Mouse (Mus musculus): ENCODE data around the gene Rpl22. TPM values are rescaled to one million over a fixed set of nuclear protein-coding genes. Genes with fewer than 3 reads are reported as not detected.

The Rpl22 gene
- total RNA-seq, 2 experiments from 2014 or later: 235 to 261 TPM

DNA sequence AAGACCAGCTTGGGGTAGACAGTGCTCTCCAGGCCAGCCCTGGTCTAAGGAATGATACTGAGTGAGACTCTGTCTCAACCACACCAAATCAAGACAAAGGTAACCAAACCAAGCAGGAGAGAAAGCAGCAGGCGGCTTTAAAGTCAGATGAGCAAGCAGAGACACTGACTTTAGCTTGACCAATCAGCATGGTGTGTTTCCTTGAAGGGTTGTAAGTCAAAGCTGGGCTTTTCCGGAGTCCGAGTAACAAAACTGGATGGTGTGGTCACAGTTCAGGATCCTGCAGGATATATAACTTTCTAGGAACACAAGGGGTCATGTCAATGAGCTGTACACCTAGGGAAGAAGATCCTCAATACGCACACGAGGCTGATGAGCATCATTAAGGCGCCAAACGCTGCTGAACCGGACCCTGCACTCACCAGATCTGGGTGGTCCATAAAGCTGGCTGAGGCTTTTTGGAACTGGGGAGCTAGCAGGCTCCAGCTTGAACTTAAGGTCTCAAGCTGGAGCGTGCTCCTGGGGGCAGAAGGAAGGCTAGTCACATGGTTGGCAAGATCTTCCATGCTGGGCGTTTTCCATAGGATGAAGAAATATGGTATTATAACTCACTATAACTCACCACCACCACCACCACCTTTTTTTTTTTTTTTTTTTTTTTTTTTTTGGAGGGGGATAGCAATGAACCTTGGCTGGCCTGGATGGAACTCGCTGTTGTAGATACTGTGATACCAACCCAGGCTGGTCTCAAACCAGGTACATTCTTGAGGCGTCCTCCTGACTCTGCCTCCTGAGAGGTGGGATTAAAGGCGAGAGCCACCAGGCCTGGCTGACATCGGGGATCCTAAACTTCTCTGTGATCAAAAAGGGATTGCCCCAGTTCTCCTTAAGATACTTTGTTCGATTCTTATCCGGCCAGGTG lies 640 bp upstream of the Rpl22 start:
- Histone ChIP-seq H3K4me3 (peak overlapping the region; percentile 99), H3K27ac (peak overlapping the region; percentile 93)
- no peak for TF ChIP-seq CTCF (IDR thresholded peaks at IDR 0.05)
- DNase-seq: peak; percentile 37
- intact Hi-C loops (cut with DNase I): loop anchor here (5.0 kb wide), 2 partner anchors 152 to 167 kb away; partner anchors contain the start of genes Kcnab2 and Nphp4

DNA sequence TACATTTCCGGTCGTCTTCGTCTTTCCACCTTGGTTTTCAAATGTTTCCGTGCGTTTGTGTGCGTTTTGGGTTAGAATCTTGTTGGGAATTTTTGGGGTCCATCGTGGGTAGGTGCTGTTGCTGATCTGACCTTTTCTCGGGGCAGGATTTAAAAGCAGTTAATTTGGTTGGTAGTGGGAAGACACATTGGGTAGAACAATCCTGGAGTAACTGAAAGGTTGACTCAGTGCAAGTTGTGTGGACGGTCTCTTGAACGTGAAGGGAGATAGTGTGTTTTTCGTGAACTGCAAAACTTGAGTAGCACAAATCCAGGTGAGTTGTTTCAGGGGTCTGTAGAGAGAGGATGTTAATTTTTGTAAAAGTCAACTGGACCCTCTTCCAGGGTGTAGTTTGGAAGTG lies 1.0 kb downstream of the Rpl22 start:
- intact Hi-C loops (cut with DNase I): loop anchor here (5.0 kb wide), 2 partner anchors 151 to 166 kb away; partner anchors contain the start of genes Kcnab2 and Nphp4
- peak overlapping the region; percentile 93; the same call in 1 of the 2 replicates for H3K27ac ChIP-seq
- TF ChIP-seq CTCF (IDR thresholded peaks at IDR 0.05): no peak
- DNase-seq: no peak
- peak overlapping the region; percentile 99 for H3K4me3 ChIP-seq

DNA sequence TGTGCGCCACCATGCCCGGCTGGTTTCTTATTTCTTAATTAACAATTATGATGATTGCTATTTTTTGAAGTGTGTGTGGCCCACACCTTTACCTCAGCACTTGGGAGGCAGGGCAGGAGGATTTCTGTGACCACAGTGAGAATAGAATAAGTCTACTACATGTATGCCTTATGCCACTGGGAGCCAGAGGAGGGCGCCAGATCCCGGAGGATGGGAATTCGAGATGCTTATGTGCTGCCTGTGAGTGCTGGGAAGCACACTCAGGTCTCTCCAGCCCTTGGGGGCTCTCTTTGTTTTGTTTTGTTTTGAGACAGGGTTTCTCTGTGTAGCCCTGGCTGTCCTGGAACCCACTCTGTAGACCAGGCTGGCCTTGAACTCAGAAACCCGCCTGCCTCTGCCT lies 3.1 kb downstream of the Rpl22 start:
- TF ChIP-seq CTCF (IDR thresholded peaks at IDR 0.05): peak; percentile 49
- Histone ChIP-seq H3K4me3 (no peak overlapping the region), H3K27ac (no peak overlapping the region)
- intact Hi-C loops (cut with DNase I): loop anchor here (5.0 kb wide), 2 partner anchors 149 to 164 kb away; partner anchors contain the start of genes Kcnab2 and Nphp4
- DNase-seq: peak; percentile 62

DNA sequence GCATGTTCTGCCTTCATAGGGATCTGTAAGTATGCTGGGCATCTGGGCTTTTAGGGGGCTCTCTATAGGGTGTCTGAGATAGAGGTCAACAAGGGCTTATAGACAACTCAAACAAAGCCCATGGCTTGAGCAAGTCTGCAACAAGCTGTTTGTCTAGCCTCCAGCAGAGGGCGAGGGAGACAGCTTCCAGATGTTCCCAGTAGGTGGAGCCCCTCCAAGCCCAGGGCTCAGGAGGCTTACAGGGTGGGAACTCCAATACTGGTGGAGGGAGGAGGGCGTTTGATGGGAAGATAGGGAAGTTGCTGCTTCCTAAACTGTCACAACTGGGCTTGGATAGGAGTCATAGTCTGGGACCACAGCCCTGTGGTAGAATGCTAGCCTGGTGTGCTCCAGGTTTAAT lies 7.4 kb downstream of the Rpl22 start:
- no peak overlapping the region for H3K4me3 ChIP-seq
- H3K27ac ChIP-seq: no peak overlapping the region
- peak; percentile 98 for TF ChIP-seq CTCF (IDR thresholded peaks at IDR 0.05)
- intact Hi-C loops (cut with DNase I): loop anchor here (2.0 kb wide), 1 partner anchor 102 kb away; no protein-coding TSS in a partner anchor
- peak; percentile 73 for DNase-seq

DNA sequence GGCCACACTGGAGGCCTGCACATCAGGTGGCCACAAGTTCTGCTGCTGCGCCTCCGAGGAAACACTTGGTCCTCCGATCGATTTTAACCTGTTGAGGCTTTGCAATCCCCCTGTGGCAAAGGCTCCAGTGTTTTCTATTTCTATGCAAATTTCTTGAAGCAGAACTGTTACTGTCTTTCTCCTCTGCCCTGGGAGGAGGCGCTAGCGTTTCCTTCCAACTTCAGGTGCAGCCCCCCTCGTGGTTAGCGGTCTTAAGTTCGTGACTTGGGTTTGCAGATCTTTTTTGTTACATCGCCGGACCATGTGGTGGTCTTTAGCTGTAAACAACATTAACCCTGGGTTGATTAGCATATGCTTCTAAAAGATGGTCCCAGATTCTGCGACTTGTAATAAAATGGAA lies 8.0 kb downstream of the Rpl22 start:
- intact Hi-C loops (cut with DNase I): loop anchor here (2.0 kb wide), 1 partner anchor 101 kb away; no protein-coding TSS in a partner anchor
- TF ChIP-seq CTCF (IDR thresholded peaks at IDR 0.05): no peak
- Histone ChIP-seq H3K27ac (no peak overlapping the region), H3K4me3 (no peak overlapping the region)
- DNase-seq: no peak

DNA sequence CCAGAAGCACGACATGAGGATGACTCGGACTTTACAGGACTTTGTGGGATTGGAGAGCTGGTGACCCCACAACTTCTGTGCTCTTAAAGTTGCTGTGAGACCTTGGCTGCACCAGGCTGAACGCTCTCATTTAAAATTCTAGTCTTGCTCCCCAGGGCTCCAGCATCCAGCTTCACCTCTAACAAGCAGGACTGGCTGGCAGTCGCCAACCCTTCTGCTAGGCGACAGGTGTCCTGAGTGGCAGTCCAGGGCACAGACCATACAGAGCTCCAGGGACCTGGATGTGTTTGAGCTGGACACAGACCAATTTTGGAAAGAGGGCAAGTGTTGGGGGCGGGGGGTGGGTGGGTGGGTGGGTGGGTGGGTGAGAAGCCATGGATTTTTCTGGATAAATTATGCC lies 12.2 kb downstream of the Rpl22 start:
- intact Hi-C loops (cut with DNase I): no loop called here
- TF ChIP-seq CTCF (IDR thresholded peaks at IDR 0.05): no peak

DNA sequence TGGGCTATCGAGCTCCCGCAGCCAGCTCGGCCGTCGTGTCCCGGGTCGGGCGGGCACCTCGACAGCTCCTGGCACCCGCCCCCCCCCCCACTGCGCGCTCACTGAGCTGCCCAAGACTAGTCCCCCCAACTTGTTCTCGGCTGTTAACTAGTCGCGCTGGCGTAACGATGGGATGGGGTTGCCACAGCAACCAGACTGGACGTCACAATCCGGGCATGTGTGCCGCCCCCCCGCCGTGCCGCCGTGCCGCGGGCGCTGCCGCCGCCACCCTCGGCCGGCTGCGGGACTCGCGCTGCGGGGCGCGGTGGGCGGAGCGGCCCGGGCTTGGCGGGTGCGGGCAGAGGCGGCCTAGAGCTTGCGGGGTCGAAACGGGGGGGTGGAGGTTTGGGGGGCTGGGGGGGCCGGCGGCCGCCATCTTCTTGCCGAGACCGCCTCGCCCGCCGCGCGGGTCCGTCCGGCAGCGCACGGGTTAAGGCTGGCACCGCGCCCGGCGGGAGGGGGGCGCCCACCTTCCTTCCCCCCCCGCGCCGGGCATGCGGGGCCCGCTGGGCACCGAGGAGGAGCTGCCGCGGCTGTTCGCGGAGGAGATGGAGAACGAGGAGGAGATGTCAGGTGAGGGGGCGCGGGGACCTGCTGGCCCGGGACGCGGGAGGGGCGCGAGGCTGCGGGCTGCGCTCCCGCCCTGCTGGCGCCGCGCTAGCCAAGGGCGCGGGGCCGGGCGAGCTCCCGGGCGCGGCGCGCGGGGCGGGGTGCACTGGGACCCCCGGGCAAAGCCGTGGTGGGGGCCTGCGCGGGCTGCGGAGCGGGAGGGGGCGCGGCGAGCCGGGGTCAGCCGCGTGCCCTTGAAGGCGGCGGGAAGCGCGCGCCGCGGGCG lies 13.1 kb downstream of the Rpl22 start, which contains the start of gene Chd5:
Chd5 (plus strand) TSS at position 233 of the 874 bp plus-strand sequence.
- TF ChIP-seq CTCF (IDR thresholded peaks at IDR 0.05): no peak
- intact Hi-C loops (cut with DNase I): no loop called here
- no peak for DNase-seq
- H3K27ac ChIP-seq: no peak within 1 kb of the TSS
- peak within 1 kb of the TSS; percentile 66 for H3K4me3 ChIP-seq

More for the DNA sequence above, 12.2 kb downstream of the Rpl22 start:
- Histone ChIP-seq H3K27ac (no peak overlapping the region), H3K4me3 (no peak overlapping the region)
- DNase-seq: no peak

DNA sequence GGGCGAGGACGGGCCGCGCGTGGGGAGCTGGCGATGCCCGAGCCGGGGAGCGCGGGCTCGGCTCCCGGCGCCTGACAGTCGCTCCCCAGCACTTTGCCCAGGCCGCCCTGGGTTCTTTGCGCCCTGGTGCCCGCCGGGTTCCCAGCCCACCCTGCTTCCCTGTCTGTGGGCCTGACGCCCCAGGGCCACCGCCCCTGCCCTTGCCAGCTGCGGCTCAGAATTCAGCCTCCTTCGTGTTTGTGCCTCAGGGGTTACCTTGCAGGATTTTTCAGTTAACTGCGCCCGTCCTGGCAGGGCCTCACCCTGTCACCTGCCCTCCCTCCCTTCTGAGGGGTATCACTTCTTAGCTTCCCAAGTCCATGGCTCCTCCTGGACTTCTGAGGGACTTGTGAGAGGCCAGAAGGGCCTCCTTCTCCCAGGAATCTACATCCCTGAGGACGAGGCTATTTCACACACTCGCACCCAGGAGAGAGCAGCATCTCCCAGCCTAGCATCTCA lies 13.8 kb downstream of the Rpl22 start:
- H3K4me3 ChIP-seq: peak overlapping the region; percentile 66

DNA sequence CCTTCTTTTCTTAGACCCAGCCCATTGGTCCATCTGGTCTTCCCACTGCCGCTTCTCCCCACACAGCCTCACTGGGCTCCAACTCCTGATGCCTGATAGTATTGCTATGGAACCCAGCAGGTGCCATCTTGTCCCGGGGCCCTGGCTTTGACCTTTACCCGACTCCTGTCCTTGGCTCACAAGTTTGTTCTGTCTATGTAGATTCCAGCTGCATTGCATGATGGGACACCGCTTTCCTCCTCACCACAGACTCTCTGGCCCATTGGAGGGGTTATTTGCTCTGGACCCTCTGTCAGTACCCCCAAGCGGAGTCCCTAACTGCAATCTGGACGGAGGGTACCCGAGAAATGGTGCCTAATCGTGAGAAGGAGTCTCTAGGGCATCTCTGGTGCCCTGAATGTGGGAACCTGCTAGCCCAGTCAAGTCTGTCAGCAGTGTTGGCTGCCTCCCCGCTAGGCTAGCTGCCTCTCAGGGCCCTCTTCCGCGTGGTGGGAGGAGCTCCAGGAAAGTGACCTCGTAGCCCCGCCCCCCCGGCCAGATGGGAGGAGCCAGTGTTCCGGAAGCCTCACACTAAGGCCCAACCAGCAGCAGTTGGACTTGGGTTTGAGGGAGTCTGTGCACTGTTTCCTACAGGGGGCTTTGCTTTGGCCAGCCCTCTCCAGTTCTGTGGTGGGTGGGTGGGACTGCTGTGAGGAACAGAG lies 15.2 kb downstream of the Rpl22 start:
- no peak for TF ChIP-seq CTCF (IDR thresholded peaks at IDR 0.05)
- Histone ChIP-seq H3K27ac (no peak overlapping the region), H3K4me3 (no peak overlapping the region)
- no peak for DNase-seq
- intact Hi-C loops (cut with DNase I): no loop called here

More for the DNA sequence above, 13.8 kb downstream of the Rpl22 start:
- intact Hi-C loops (cut with DNase I): no loop called here
- no peak overlapping the region for H3K27ac ChIP-seq
- no peak for DNase-seq
- TF ChIP-seq CTCF (IDR thresholded peaks at IDR 0.05): no peak

DNA sequence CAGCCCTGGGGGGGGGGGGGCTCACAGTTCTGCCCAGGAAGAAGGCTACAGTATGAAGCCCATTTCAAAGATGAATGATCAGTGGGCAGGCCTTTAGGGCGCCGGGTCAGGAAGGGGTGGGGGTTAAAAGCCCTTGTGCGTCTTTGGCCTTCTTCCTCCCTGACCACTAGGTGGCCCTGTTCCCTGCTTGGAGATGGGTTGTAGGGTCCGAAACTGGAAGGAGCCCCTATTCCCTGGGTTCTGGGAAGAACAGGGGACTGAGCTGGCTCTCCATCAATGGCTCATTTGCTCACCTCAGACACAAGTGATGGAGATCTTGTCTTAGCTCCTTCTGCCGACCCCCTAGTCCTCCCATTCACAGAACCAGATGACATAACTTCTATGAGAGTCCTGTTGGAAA lies 17.8 kb downstream of the Rpl22 start:
- H3K27ac ChIP-seq: no peak overlapping the region
- DNase-seq: no peak
- H3K4me3 ChIP-seq: no peak overlapping the region
- intact Hi-C loops (cut with DNase I): loop anchor here (1.0 to 2.0 kb wide), 2 partner anchors 92 to 148 kb away; no protein-coding TSS in a partner anchor
- TF ChIP-seq CTCF (IDR thresholded peaks at IDR 0.05): peak; percentile 70

DNA sequence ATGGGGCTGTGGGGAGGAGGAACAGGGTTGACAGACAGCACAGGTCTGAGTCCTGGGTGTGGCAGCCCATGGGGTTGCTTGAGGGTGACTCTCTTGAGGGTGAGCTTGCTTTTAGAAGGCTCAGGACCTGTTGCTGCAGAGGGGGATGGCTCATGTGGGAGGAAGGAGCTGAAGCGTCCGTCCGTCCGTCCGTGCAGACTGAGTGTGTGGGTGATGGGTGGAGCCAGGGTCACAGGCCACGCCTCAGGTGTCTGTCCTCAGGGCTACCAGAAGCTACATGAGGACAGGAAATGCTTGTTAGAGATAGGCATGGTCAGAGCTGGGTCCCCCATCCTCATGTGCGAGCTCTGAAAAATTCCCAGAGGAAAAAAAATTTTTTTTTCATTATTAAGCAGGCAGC lies 19.1 kb downstream of the Rpl22 start:
- Histone ChIP-seq H3K27ac (no peak overlapping the region), H3K4me3 (no peak overlapping the region)
- intact Hi-C loops (cut with DNase I): no loop called here
- no peak for DNase-seq
- no peak for TF ChIP-seq CTCF (IDR thresholded peaks at IDR 0.05)

Measured in gastrocnemius, adult 2 months (tissue).